Mouse (Mus musculus): ENCODE results near the gene Srm.

DNA sequence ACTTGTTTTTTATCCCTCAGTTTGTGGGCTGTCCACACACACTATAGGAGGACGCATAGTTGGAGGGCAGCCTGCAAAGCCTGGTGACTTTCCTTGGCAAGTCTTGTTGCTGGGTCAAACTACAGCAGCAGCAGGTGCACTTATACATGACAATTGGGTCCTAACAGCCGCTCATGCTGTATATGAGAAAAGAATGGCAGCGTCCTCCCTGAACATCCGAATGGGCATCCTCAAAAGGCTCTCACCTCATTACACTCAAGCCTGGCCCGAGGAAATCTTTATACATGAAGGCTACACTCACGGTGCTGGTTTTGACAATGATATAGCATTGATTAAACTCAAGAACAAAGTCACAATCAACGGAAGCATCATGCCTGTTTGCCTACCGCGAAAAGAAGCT lies 22.4 kb downstream of the Srm start:
- TF ChIP-seq CTCF (IDR thresholded peaks at IDR 0.05; ENCODE audit: control insufficient read depth, insufficient read depth, insufficient read length) (no peak), CEBPB (IDR thresholded peaks at IDR 0.05; ENCODE audit: low read depth) (no peak), MYOG (IDR thresholded peaks at IDR 0.05; ENCODE audit: control insufficient read depth, extremely low read depth, insufficient read length) (no peak), MYOD1 (IDR thresholded peaks at IDR 0.05; ENCODE audit: control insufficient read depth, insufficient read length, low read depth) (no peak), MAX (IDR thresholded peaks at IDR 0.05) (no peak), FOSL1 (IDR thresholded peaks at IDR 0.05; ENCODE audit: insufficient read depth, low read length, poor library complexity, severe bottlenecking) (no peak)
